Mouse (Mus musculus) forebrain, embryonic 11.5 days (tissue): ENCODE results near the gene Xxylt1. TPM values are rescaled to one million over a fixed set of nuclear protein-coding genes. Genes with fewer than 3 reads are reported as not detected.

Experiments used
- ATAC-seq: fragments of 200-750 bp; cut with Nextera tagmentation; replicated peaks from 2 replicates; pipeline ENCODE4 v1.8.0; 2017; ENCODE audit warnings: moderate TSS enrichment; ENCODE audit not compliant: low FRiP score
- DNase-seq: peaks from one replicate; pipeline ENCODE4 v3.0.0-alpha.2; 2017; ENCODE audit warnings: low spot score
- H3K27ac ChIP-seq: fragments of 300-500 bp; sonication (generic); 2 replicates; pipeline ENCODE4 v1.5.1; 2014; ENCODE audit warnings: low read depth, low read length
- H3K27me3 ChIP-seq: fragments of 300-500 bp; sonication (generic); 2 replicates; pipeline ENCODE4 v1.6.1; 2014; ENCODE audit warnings: mild to moderate bottlenecking, low read length, mixed read lengths; ENCODE audit not compliant: control insufficient read depth, insufficient read depth
- H3K36me3 ChIP-seq: fragments of 300-500 bp; sonication (generic); 2 replicates; pipeline ENCODE4 v1.6.1; 2014; ENCODE audit warnings: mild to moderate bottlenecking, low read length, moderate library complexity, mixed read lengths; ENCODE audit not compliant: control insufficient read depth, insufficient read depth
- H3K4me1 ChIP-seq: fragments of 300-500 bp; sonication (generic); replicated peaks from 2 replicates; pipeline ENCODE4 v1.6.1; 2014; ENCODE audit warnings: low read length, mixed read lengths; ENCODE audit not compliant: control insufficient read depth, insufficient read depth
- H3K4me2 ChIP-seq: fragments of 300-500 bp; sonication (generic); 2 replicates; pipeline ENCODE4 v1.6.1; 2014; ENCODE audit warnings: low read depth, mild to moderate bottlenecking, low read length, moderate library complexity, mixed read lengths; ENCODE audit not compliant: severe bottlenecking
- H3K4me3 ChIP-seq: fragments of 300-500 bp; sonication (generic); 2 replicates; pipeline ENCODE4 v1.5.1; 2014; ENCODE audit warnings: low read depth, low read length
- H3K9ac ChIP-seq: fragments of 300-500 bp; sonication (generic); 2 replicates; pipeline ENCODE4 v1.6.1; 2014; ENCODE audit warnings: low read length
- H3K9me3 ChIP-seq: fragments of 300-500 bp; sonication (generic); 2 replicates; pipeline ENCODE4 v1.6.1; 2016; ENCODE audit warnings: low read length, mixed read lengths; ENCODE audit not compliant: control insufficient read depth
- WGBS: fragments of 180-500 bp; shearing (Covaris S2); extraction: QIAGEN DNeasy Blood & Tissue Kit; methylation state at CpG from one replicate; pipeline ENCODE4 v1.1.7; 2014; 5-methylcytosine and 5-hydroxymethylcytosine counted together
- polyA plus RNA-seq: library from polyadenylated mRNA; unstranded; fragments of >200 nt; fragmentation: Nextera tagmentation; extraction: Ambion mirVana; gene quantifications from 2 replicates; pipeline ENCODE4 v1.2.1, GENCODE M21; 2014

The Xxylt1 gene
- polyA plus RNA-seq, 1 experiment from 2014 or later = 14.7 TPM

DNA sequence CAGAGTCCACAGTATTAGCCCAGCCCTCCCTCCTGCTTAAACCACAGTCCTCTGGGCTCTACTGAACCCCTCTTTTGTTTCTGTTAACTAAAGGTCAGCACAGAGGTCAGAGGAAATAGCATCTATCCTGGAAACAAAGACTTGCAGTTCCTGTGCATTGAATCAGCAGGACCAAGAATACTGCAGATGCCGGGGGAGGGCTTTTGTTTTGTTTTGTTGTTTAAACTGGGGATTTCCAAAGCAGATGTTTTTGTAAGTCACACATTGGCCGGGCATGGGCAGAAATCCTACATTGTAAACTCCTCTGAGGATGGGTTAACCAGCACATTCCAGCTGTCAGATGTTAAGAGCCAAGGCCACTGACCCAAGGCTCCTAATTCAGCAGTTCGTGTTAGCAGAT is 141.3 kb downstream of the Xxylt1 start:
- WGBS = 0% methylated on average over 3 of the region's 3 CpGs
- no peak overlapping the region for H3K27ac ChIP-seq
- no peak overlapping the region for H3K4me2 ChIP-seq
- H3K9me3 ChIP-seq = no peaks in the 10 kb centered on the region
- H3K4me3 ChIP-seq = no peak overlapping the region
- peak; percentile 47 for DNase-seq
- no peak for ATAC-seq
- H3K36me3 ChIP-seq = no peaks in the 10 kb centered on the region
- no peaks in the 10 kb centered on the region for H3K4me1 ChIP-seq
- H3K9ac ChIP-seq = no peak overlapping the region
- H3K27me3 ChIP-seq = no peaks in the 10 kb centered on the region

DNA sequence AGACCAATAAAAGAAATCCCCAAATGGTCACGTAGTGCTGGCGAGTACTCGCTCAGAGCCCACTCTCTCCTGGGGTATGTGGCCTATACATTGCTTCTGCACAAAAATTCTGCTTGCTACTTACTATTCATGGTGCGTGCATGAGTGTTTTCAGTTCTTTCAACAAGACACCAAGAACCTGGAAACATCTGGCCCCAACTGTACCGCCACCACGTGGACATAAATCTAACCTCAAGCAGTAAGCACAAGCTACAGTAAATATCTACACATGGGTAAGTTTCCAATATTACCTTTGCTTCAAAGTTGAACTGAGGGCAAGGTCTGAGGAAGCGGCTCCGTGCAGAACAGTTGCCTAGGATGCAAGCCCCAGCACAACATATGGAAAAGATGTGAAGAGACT is 142.0 kb downstream of the Xxylt1 start:
- H3K4me1 ChIP-seq = no peaks in the 10 kb centered on the region
- no peak overlapping the region for H3K9ac ChIP-seq
- ATAC-seq = no peak

DNA sequence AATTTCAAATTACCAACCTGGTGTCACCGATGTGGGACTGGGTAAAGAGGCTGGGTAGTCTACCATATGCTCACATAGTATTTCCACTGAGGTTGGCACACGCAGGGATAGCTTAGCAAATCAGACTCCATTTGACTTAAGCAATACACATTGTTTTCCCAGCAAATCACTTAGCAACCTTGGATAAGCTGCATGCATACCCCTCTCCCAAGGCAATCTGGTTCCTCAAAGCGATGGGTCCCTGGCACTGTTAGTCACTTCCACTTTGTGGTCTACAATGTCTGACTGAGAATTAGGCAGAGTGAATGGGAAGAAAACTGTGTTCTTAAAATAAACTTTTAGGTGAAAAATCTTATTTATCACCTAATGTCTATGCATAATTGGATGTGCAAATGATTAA is 142.6 kb downstream of the Xxylt1 start:
- DNase-seq = peak; percentile 30
- WGBS = 85% methylated on average over 3 of the region's 3 CpGs
- no peak overlapping the region for H3K4me3 ChIP-seq
- no peaks in the 10 kb centered on the region for H3K27me3 ChIP-seq
- H3K4me2 ChIP-seq = no peak overlapping the region
- H3K4me1 ChIP-seq = no peaks in the 10 kb centered on the region
- no peak overlapping the region for H3K27ac ChIP-seq
- H3K9ac ChIP-seq = no peak overlapping the region
- H3K36me3 ChIP-seq = no peaks in the 10 kb centered on the region
- no peaks in the 10 kb centered on the region for H3K9me3 ChIP-seq
- ATAC-seq = no peak

More for the DNA sequence above, 142.0 kb downstream of the Xxylt1 start:
- H3K27ac ChIP-seq = no peak overlapping the region
- no peak overlapping the region for H3K4me3 ChIP-seq
- no peaks in the 10 kb centered on the region for H3K36me3 ChIP-seq
- no peak overlapping the region for H3K4me2 ChIP-seq
- no peaks in the 10 kb centered on the region for H3K9me3 ChIP-seq
- no peak for DNase-seq
- 81% methylated on average over 8 of the region's 8 CpGs for WGBS
- H3K27me3 ChIP-seq = no peaks in the 10 kb centered on the region

DNA sequence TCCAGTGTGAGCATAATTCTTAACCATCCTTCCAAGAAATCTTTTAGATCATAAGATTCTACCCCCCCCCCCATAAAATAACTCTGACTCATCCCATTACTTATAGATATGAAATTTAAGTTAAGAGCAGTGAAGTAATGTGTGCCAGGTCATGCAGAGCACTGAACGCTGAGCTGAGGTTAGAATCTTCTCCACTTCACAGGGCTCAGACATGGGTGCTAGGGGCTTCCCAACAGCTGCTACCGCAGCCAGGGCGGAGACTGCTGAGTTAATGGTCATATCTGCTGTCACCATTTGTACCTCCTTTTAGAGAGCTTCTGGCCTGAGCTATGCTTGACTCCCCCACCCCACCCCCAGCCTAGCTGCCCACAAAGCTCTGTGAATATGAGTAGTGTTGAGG is 143.6 kb downstream of the Xxylt1 start:
- WGBS = 97% methylated on average over 3 of the region's 3 CpGs
- H3K4me2 ChIP-seq = no peak overlapping the region
- no peaks in the 10 kb centered on the region for H3K27me3 ChIP-seq

DNA sequence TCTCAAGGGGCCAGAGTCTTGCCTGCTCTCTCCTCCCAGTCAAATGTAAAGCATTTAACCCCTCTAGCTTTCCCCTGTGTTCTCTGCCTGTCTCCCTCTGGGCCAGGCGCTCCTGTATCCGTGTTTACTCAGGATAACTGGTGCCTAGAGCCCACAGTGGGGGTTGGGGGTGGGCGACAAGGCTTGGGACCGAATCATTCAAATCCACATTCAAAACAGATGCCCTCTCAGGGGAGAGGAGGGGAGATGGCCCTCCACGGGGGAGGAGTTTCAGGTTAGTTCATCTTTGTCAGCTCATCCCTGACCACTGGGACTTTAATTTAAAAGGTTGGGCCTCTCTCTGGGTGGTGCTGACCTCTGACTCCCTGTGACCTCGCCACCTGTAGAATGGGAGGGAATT is 144.8 kb downstream of the Xxylt1 start:
- WGBS = 47% methylated on average over 6 of the region's 6 CpGs
- Histone ChIP-seq H3K27me3 (no peaks in the 10 kb centered on the region), H3K36me3 (no peaks in the 10 kb centered on the region), H3K4me3 (no peak overlapping the region), H3K4me1 (no peaks in the 10 kb centered on the region), H3K27ac (no peak overlapping the region), H3K9ac (no peak overlapping the region), H3K9me3 (no peaks in the 10 kb centered on the region), H3K4me2 (no peak overlapping the region)
- no peak for DNase-seq
- ATAC-seq = no peak

More for the DNA sequence above, 143.6 kb downstream of the Xxylt1 start:
- H3K9ac ChIP-seq = no peak overlapping the region
- no peaks in the 10 kb centered on the region for H3K4me1 ChIP-seq
- DNase-seq (no peak), ATAC-seq (no peak)
- H3K4me3 ChIP-seq = no peak overlapping the region
- H3K36me3 ChIP-seq = no peaks in the 10 kb centered on the region
- no peak overlapping the region for H3K27ac ChIP-seq
- no peaks in the 10 kb centered on the region for H3K9me3 ChIP-seq

DNA sequence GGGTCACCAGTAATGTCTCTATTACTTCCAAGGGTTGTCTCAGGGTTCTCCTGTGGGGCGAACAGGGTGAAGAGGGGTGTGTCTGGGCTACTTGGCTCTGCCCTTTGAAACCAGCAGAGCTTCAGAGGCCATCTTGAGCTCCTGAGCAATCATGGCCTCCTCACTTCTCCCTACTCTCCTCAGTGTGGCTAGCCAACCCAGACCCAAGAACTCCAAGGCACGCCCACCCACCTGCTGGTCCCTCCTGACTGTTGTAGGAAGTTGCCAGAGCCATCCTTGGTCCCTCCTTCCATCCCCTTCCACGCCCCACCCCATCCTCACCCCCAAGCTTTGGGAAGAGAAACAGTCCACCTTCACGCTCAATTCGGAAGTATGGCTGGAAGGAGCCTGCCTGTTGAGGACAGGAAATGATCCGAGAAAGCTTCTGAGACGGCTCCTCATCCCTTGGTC is 145.2 kb downstream of the Xxylt1 start:
- no peak overlapping the region for H3K27ac ChIP-seq
- no peak overlapping the region for H3K4me2 ChIP-seq
- no peak overlapping the region for H3K4me3 ChIP-seq
- no peaks in the 10 kb centered on the region for H3K27me3 ChIP-seq
- H3K9me3 ChIP-seq = no peaks in the 10 kb centered on the region
- H3K36me3 ChIP-seq = no peaks in the 10 kb centered on the region
- DNase-seq (no peak), ATAC-seq (no peak)
- H3K4me1 ChIP-seq = no peaks in the 10 kb centered on the region
- WGBS = 89% methylated on average over 7 of the region's 7 CpGs
- no peak overlapping the region for H3K9ac ChIP-seq

DNA sequence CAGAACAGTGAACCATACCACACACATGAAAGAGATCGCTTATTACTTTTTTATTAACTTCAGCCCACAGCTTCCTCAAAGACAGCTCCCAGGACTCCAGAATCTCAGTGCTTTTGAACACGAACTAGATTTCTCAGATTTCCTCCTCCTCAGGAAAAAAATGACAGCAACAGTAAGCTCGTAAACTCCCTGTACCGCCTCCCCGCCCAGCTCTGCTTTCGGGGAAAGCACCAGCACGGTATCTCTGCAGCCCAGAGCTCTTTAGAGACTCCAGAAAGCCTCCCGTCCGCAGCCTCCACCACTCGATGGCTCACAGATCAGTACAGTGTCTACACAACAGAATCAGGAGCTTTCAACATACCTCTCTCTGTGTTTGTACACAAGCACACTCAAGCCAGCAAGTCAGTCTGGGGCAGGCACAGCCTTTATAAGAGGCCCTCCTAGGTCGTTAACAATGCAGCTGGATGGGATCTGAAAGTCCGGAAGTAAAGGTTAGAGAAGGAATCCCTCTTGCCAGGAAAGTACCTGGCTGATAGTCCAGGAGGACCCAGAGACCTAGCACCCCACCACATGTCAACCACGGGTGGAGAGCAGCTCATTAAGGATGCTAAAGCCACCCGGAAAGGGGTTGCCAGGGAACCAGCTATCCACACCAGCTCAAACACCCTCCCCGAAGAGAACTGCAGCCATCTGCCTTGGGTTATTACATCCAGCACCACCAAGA is 146.1 kb downstream of the Xxylt1 start:
- Histone ChIP-seq H3K4me1 (no peaks in the 10 kb centered on the region), H3K9me3 (no peaks in the 10 kb centered on the region), H3K36me3 (no peaks in the 10 kb centered on the region), H3K27ac (no peak overlapping the region), H3K9ac (no peak overlapping the region), H3K4me3 (no peak overlapping the region), H3K27me3 (no peaks in the 10 kb centered on the region), H3K4me2 (no peak overlapping the region)
- DNase-seq (no peak), ATAC-seq (no peak)
- 77% methylated on average over 15 of the region's 15 CpGs for WGBS

DNA sequence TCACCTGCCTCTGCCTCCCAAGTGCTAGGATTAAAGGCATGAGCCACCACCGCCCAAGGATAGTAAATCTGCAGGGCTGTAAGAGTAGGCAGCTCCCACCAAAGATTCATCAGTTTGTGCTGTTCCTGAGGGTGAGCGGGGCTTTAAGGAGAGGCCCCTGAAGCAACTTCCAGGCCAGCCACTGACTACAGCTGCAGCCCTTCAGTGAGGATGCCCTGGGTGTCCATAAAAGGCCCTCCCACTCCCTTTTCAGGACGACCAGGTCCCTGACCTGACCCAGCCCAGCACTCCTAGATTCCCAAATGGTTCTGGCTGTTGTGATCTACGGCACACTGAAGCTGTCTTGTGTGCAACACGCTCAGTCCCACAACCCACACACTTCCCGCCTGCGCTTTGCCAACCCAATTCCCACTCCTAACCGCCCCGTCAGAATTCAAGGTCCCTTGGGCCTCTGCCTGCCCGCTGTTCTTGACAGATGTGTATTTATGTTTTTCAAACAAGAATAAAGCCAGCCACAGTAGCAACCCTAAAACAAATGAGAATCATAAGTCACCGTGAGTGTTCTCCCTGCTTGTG is 146.9 kb downstream of the Xxylt1 start:
- no peak for ATAC-seq
- DNase-seq = no peak

DNA sequence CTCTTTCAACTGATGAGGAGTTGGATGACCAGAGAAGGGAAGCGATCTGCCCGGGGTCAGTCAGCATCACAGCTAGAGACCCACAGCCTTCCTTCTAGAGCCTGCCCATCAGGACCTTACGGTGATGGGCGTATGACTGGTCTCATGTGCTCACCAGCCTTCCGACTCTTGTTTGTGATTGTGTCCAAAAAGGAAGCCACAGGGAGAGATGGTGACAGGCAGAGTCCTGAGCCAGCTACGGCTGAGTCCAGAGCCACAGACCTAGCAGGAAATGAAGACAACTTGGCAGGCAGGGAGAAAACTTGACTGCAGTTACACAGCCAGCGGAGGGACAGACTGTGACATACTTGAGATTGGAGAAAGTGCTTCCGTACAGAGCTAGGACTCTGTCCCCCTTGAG is 147.9 kb downstream of the Xxylt1 start:
- no peak for ATAC-seq
- H3K9ac ChIP-seq = no peak overlapping the region
- no peaks in the 10 kb centered on the region for H3K27me3 ChIP-seq
- H3K36me3 ChIP-seq = no peaks in the 10 kb centered on the region
- H3K4me1 ChIP-seq = no peaks in the 10 kb centered on the region
- no peak overlapping the region for H3K4me3 ChIP-seq
- H3K9me3 ChIP-seq = no peaks in the 10 kb centered on the region
- no peak for DNase-seq
- H3K4me2 ChIP-seq = no peak overlapping the region
- no peak overlapping the region for H3K27ac ChIP-seq
- WGBS = 96% methylated on average over 8 of the region's 8 CpGs

More for the DNA sequence above, 146.9 kb downstream of the Xxylt1 start:
- H3K9me3 ChIP-seq = no peaks in the 10 kb centered on the region
- H3K4me1 ChIP-seq = no peaks in the 10 kb centered on the region
- H3K9ac ChIP-seq = no peak overlapping the region
- H3K27ac ChIP-seq = no peak overlapping the region
- no peak overlapping the region for H3K4me2 ChIP-seq
- WGBS = 81% methylated on average over 11 of the region's 11 CpGs
- H3K4me3 ChIP-seq = no peak overlapping the region
- no peaks in the 10 kb centered on the region for H3K27me3 ChIP-seq
- H3K36me3 ChIP-seq = no peaks in the 10 kb centered on the region
